Mouse (Mus musculus) midbrain, embryonic 16.5 days (tissue): ENCODE measurements around the gene Uchl5. TPM values are rescaled to one million over a fixed set of nuclear protein-coding genes. Genes with fewer than 3 reads are reported as not detected.
A peak's percentile ranks its signal among the peaks of the same experiment; 100 is the strongest.

Source experiments
- ATAC-seq: fragments of 200-750 bp; cut with Nextera tagmentation; 2 replicates; pipeline ENCODE4 v1.8.0; 2017; ENCODE audit warnings: moderate TSS enrichment
- H3K27ac ChIP-seq: fragments of 300-500 bp; sonication (generic); 2 replicates; pipeline ENCODE4 v1.5.1; 2014; ENCODE audit warnings: mild to moderate bottlenecking, low read length, mixed read lengths
- H3K27me3 ChIP-seq: fragments of 300-500 bp; sonication (generic); 2 replicates; pipeline ENCODE4 v1.6.1; 2014; ENCODE audit warnings: low read depth, low read length, mixed read lengths; ENCODE audit not compliant: control insufficient read depth, insufficient read depth
- H3K36me3 ChIP-seq: fragments of 300-500 bp; sonication (generic); 2 replicates; pipeline ENCODE4 v1.6.1; 2014; ENCODE audit warnings: mild to moderate bottlenecking, low read length, moderate library complexity, mixed read lengths; ENCODE audit not compliant: control insufficient read depth, insufficient read depth
- H3K4me1 ChIP-seq: fragments of 300-500 bp; sonication (generic); 2 replicates; pipeline ENCODE4 v1.6.1; 2014; ENCODE audit warnings: mild to moderate bottlenecking, low read length, mixed read lengths; ENCODE audit not compliant: control insufficient read depth, insufficient read depth
- H3K4me2 ChIP-seq: fragments of 300-500 bp; sonication (generic); 2 replicates; pipeline ENCODE4 v1.6.1; 2014; ENCODE audit warnings: mild to moderate bottlenecking, low read length, mixed read lengths
- H3K4me3 ChIP-seq: fragments of 300-500 bp; sonication (generic); 2 replicates; pipeline ENCODE4 v1.5.1; 2014; ENCODE audit warnings: low read depth, mild to moderate bottlenecking, low read length, moderate library complexity, mixed read lengths
- H3K9ac ChIP-seq: fragments of 300-500 bp; sonication (generic); 2 replicates; pipeline ENCODE4 v1.6.1; 2014; ENCODE audit warnings: low read depth, low read length, mixed read lengths
- H3K9me3 ChIP-seq: fragments of 300-500 bp; sonication (generic); replicated peaks from 2 replicates; pipeline ENCODE4 v1.6.1; 2014; ENCODE audit warnings: mild to moderate bottlenecking, low read length, mixed read lengths; ENCODE audit not compliant: control insufficient read depth, poor library complexity, severe bottlenecking
- WGBS: fragments of 180-500 bp; shearing (Covaris S2); extraction: QIAGEN DNeasy Blood & Tissue Kit; methylation state at CpG from one replicate; pipeline ENCODE4 v1.1.7; 2014; 5-methylcytosine and 5-hydroxymethylcytosine counted together
- polyA plus RNA-seq: library from polyadenylated mRNA; unstranded; fragments of >200 nt; fragmentation: Nextera tagmentation; extraction: Ambion mirVana; gene quantifications from 2 replicates; pipeline ENCODE4 v1.2.1, GENCODE M21; 2015

The Uchl5 gene
- polyA plus RNA-seq, 1 experiment from 2014 or later: 60.6 TPM

DNA sequence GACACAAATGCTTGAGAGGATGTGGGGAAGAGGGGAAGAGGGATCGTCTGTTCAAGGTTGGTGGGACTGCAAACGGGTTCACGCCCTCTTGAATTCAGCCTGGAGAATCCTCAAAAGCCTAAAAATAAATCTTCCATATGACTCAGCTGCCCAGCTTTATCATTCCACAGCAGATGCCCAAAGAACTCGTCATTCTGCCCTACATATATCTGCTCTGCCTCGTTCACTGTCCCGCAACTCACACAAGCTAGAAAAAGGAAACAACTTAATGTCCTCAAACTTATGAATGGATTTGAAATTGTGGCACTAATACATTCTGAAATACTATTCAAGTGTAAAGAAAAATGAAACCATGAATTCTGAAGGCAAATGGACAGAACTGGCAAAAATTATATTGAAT lies 3.2 kb upstream of the Uchl5 start:
- Histone ChIP-seq H3K27ac (no peak overlapping the region), H3K27me3 (no peaks in the 10 kb centered on the region), H3K4me1 (peaks cover 29% of the 10 kb centered on the region), H3K36me3 (peaks cover 8% of the 10 kb centered on the region), H3K4me3 (no peak overlapping the region), H3K9me3 (no peaks in the 10 kb centered on the region), H3K4me2 (no peak overlapping the region), H3K9ac (no peak overlapping the region)
- no peak for ATAC-seq
- 83% methylated on average over 6 of the region's 6 CpGs for WGBS

DNA sequence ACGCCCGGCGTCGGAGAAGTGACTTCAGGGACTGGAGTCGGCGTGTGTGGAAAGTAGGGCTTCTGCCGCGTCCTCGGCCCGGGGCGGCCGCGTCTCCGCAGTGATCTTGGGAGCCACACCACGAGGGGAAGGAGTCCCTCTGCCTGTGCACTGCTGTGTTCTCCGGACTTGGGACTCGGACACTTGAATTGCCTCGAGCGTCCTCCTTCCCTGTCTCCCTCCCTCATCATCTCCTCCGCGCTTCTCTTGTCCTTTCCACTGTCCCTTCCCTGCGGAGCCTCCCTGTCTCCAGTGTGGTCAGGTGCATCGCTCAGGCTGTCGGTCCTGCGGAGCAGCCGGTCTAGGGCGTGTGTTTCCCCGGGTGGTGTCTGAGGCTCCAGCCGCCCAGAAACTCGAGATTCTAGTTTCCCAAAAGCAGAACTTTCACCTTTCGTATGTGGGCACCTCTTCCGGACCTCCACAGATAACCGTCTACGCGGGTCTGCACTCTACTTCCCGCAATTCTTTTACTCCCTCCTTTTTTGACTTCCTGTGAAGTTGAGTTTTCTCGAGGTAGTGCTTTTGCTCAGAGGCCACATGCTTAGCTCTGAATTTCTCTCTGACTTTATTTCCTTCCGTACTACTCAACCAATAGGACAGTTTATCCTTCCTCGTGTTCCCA lies 616 bp downstream of the Uchl5 start:
- Histone ChIP-seq H3K9me3 (no peaks in the 10 kb centered on the region), H3K36me3 (no peaks in the 10 kb centered on the region), H3K4me2 (peak overlapping the region; percentile 85), H3K4me1 (peaks cover 32% of the 10 kb centered on the region), H3K27ac (peak overlapping the region; percentile 76), H3K4me3 (peak overlapping the region; percentile 83), H3K27me3 (no peaks in the 10 kb centered on the region), H3K9ac (peak overlapping the region; percentile 72)
- WGBS: under 1% methylated on average over 38 of the region's 39 CpGs
- ATAC-seq: peak; percentile 59

DNA sequence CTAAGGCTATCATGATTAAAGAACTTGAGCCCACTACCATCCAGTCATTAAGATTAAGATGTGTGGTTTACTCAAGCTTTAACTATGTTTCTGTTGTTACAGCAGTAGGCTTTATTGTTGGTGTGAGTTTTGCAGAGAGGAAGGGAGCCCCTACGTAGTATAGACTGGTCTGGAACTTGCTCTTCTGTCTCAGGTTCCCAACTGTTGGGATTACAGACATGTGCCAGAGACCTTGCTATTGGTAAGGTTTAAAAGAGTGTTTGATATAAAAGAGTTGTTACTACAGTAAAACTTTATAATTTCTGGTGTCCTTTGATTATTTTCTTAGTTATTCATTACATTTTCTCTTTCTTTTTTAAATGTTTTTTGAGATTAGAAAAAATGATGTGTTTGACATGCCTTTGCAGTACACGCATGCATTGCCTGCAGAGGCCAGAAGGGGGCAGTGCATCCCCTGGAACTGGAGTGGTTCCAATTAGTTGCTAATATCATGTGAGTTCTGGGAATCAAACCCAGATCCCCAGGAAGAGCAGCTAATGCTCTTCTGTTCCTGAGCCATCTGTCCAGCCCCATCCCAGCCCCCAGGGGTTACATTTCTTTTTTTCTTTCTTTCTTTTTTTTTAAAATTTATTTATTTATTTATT lies 11.6 kb downstream of the Uchl5 start:
- no peaks in the 10 kb centered on the region for H3K27me3 ChIP-seq
- H3K27ac ChIP-seq: no peak overlapping the region
- WGBS: 85% methylated on average over 2 of the region's 2 CpGs
- H3K9me3 ChIP-seq: no peaks in the 10 kb centered on the region
- no peak for ATAC-seq
- no peak overlapping the region for H3K9ac ChIP-seq
- no peaks in the 10 kb centered on the region for H3K36me3 ChIP-seq
- H3K4me2 ChIP-seq: no peak overlapping the region
- no peaks in the 10 kb centered on the region for H3K4me1 ChIP-seq
- no peak overlapping the region for H3K4me3 ChIP-seq

DNA sequence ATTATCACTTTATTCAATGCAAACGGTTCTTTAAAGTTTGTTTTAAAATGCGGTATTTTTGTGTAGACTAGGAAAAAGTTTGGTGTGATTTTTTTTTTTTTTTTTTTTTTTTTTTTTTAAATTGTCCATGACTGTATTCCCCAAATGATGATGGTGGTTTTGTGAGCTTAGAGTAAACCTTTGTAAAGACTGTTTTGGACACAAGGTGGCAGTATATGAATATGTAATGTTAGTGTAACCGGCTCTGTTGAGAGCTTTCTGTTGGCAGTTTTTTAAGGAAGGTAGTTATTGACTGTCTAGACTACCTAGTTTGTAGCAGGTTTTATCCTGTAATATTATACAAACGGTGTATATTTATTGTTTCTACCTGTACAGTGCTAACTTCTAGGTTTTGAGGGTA lies 26.5 kb downstream of the Uchl5 start:
- Histone ChIP-seq H3K4me2 (no peak overlapping the region), H3K4me3 (no peak overlapping the region), H3K9ac (no peak overlapping the region), H3K27me3 (no peaks in the 10 kb centered on the region), H3K27ac (no peak overlapping the region), H3K9me3 (no peaks in the 10 kb centered on the region), H3K36me3 (0 out of 2 replicates have a peak, but pooled peaks cover 2% of the 10 kb centered on the region), H3K4me1 (no peaks in the 10 kb centered on the region)
- peak; percentile 91 for ATAC-seq
- WGBS: 31% methylated on average over 4 of the region's 4 CpGs

DNA sequence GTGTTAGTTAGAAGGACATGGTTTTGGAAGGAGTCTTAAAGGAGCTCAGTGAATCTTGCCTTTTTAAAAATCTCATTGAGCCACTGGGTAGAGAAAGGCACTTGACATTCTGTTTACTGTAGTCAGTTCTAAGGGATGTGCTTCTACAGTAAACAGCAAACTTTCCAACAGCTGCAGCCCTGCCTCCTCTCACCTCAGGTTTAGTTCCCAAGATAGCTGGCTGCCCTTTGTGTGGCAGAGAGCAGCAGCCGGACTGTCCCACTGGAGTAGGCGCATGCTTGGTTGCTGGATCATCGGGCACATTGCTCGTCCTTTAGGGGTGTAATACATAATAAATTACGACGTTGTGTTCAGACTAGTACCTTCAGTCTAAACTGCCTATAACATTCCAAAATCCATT lies 32.0 kb downstream of the Uchl5 start:
- Histone ChIP-seq H3K4me1 (no peaks in the 10 kb centered on the region), H3K9ac (no peak overlapping the region), H3K27ac (no peak overlapping the region), H3K4me3 (no peak overlapping the region), H3K9me3 (no peaks in the 10 kb centered on the region), H3K27me3 (no peaks in the 10 kb centered on the region), H3K36me3 (0 out of 2 replicates have a peak, but pooled peaks cover 2% of the 10 kb centered on the region), H3K4me2 (no peak overlapping the region)
- WGBS: 83% methylated on average over 6 of the region's 6 CpGs
- no peak for ATAC-seq

DNA sequence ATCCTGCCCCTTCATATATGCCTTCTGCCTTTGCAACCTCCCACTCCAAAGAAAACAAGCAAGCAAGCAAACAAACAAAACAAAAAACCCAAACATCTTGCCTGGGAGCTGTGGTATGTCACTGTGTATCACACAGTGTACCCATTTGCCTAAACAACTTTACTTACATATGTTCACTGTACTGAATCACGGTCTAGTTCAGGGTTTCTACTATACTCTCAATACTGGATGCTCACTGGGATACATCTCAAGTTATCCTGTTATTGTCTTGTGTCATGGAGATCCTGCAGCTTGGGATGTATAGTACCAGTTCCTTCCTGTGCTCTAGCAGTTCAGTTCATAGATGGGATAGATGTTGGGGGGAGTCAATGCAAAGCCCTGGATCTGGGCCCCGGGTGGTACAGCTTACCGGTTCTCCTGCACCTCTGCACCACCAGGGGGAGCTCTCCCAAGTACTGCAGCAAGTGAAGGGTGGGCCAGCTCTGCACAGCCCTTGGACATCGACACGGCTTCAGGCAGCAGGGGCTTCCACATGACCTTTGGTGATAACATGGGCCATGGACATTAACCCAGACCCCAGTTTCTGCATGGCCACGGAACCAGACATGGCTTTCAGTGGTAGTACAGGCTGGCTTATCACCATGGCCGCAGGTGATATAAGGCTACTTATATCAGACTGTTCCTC lies 36.7 kb downstream of the Uchl5 start:
- Histone ChIP-seq H3K4me2 (no peak overlapping the region), H3K27ac (no peak overlapping the region), H3K4me1 (no peaks in the 10 kb centered on the region), H3K27me3 (no peaks in the 10 kb centered on the region), H3K36me3 (no peaks in the 10 kb centered on the region), H3K4me3 (no peak overlapping the region), H3K9me3 (no peaks in the 10 kb centered on the region), H3K9ac (no peak overlapping the region)
- 42% methylated on average over 7 of the region's 7 CpGs for WGBS
- ATAC-seq: peak; percentile 83; the same call in 1 of the 2 replicates

DNA sequence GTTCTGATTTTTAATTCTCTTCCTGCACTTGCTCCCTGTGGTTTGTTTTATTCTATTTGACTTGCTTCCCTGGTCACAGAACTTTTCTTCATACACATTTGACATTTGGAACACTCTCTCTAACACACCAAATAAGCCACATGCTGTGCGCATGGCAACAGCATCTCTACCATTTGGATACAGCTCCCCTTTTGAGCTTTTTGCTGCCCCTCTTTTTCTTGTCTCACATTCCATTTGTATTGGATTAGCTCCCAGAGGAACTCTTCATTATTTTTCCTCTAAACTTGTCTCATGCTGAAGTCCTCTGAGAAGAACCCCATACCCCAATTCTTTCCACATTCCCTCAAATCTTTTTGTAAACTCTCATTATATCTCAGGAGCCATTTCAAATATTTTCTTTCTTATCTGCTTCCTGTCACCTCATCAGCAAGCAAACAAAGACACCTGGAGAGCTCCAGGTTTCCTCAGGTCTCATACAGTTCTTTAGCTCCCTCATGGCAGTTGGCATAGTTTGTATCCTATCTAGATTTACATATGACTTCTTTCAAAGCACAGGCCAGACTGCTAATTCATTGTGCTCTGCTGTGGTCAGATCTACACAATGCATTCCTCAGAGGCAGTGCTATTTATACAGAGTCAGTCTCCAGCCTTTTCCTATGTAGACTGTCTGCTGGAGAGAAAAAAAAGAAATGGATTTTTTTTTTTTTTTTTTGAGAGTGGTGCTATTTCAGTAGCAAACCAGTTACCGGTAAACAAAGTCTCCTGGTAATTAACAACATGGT lies 43.2 kb downstream of the Uchl5 start:
- Histone ChIP-seq H3K9me3 (no peaks in the 10 kb centered on the region), H3K4me2 (no peak overlapping the region), H3K27ac (no peak overlapping the region), H3K36me3 (no peaks in the 10 kb centered on the region), H3K9ac (no peak overlapping the region), H3K27me3 (no peaks in the 10 kb centered on the region), H3K4me3 (no peak overlapping the region), H3K4me1 (peaks cover 5% of the 10 kb centered on the region)
- ATAC-seq: peak; percentile 89
- 13% methylated on average over 2 of the region's 2 CpGs for WGBS

DNA sequence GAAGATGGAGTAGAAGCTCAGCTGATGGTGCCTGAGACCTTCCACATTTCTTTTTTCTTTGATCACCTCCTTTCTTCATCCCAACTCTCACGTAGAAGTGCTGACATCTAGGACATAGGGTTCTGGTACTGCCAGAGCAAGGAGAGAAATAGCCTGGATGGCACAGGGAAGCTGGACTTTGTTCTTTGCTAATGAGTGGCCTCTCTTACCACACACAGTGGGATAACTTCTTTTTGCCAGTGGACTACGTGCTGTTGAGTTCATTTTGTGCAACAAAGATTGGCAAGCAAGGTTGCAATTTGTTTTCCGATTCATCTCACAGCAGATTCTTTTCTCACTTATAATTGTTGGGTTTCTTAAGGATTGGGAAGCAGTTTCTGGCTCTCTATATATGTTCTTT lies 45.6 kb downstream of the Uchl5 start:
- H3K9me3 ChIP-seq: no peaks in the 10 kb centered on the region
- H3K27ac ChIP-seq: no peak overlapping the region
- H3K27me3 ChIP-seq: no peaks in the 10 kb centered on the region
- WGBS: 87% methylated on average over 3 of the region's 3 CpGs
- no peaks in the 10 kb centered on the region for H3K36me3 ChIP-seq
- no peak overlapping the region for H3K9ac ChIP-seq
- H3K4me1 ChIP-seq: peaks cover 5% of the 10 kb centered on the region
- ATAC-seq: no peak
- no peak overlapping the region for H3K4me2 ChIP-seq
- no peak overlapping the region for H3K4me3 ChIP-seq
